Mouse (Mus musculus): ENCODE measurements at regions not wholly inside any gene's neighbourhood (a gene's known extent, or its start where the extent isn't known, plus 50 kb on each side); places are given as distances from the start of the nearest gene placed in this dataset.

DNA sequence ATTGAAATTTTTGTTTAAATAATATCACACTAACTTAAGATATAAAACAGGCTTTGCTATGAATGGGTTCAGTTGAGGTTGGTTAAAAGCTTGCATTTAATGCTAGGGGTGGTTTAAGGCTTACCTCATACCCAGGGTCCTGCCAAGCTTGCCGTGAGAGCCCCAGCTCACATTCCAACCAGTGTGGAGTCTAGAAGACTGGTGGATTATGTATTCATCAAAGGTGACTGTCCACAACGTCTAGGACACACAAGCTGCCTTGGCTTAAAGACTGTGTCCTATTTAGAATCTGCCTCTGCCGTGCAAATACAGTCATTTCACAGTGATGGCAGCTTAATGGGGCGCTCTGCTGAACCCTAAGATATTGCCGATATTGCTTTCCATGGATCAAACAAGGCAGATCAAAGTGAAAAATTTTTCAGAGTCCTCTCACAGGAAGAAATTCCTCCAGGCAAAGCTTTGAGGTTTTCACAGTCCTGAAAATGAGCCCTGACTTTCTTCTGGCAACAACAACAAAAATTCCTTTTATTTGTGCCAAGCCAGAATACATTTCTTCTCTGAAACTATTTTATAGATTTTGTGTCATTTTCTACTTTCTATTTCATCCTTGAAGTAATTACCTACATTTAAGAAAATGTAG is 108.4 kb downstream of the Wdr11 start:
- H3K9ac ChIP-seq (replicated peaks), result no peak overlapping the region
- no peaks in the 10 kb centered on the region for H3K9me3 ChIP-seq (ENCODE audit: control insufficient read depth, low read length)
- DNase-seq (ENCODE audit: low read depth in 3 of 3, low spot score in 3 of 3) (no peak), ATAC-seq (ENCODE audit: insufficient read depth) (no peak)
- H3K4me3 ChIP-seq (ENCODE audit: insufficient read depth in 1 of 2, low read depth in 2 of 2, low read length in 2 of 2), result no peak overlapping the region
- H3K4me2 ChIP-seq (ENCODE audit: low read depth), result no peak overlapping the region
- no peak overlapping the region for H3K27ac ChIP-seq
- no peaks in the 10 kb centered on the region for H3K36me3 ChIP-seq (replicated peaks; ENCODE audit: control insufficient read depth, insufficient read depth, low read depth)
- H3K4me1 ChIP-seq (replicated peaks; ENCODE audit: control insufficient read depth in 2 of 2, insufficient read depth in 2 of 2, low read length in 1 of 2), result no peaks in the 10 kb centered on the region
- TF ChIP-seq CTCF (IDR thresholded peaks at IDR 0.05; ENCODE audit: low read depth) (no peak), EP300 (IDR thresholded peaks at IDR 0.05; ENCODE audit: low read depth) (no peak)
- 61% methylated on average over 5 of the region's 5 CpGs for WGBS (ENCODE audit: insufficient replicate concordance)
- no peaks in the 10 kb centered on the region for H3K27me3 ChIP-seq (ENCODE audit: control insufficient read depth, insufficient read depth, low read length)

DNA sequence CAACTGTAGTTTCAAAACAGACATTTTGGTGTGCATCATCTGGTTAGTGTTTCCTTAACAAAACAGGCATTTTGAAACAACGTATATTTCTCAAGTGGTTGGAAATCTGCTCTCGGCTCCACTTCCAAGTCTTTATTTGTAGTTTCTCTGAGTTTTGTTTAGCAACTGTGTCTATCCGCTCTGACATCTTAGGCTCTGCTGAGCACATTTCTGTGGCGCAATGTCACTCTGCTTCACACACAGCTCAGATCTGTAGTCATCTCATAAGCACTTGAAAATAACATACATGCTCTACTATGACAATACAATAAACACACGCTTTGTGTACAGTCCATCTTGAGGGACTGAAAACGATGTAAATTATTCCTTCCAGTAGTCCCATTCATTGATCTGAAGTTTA is 135.9 kb downstream of the Wdr11 start:
- Histone ChIP-seq H3K27me3 (ENCODE audit: control insufficient read depth, insufficient read depth, low read length) (no peaks in the 10 kb centered on the region), H3K27ac (no peak overlapping the region), H3K9ac (replicated peaks) (no peak overlapping the region), H3K4me2 (ENCODE audit: low read depth) (no peak overlapping the region), H3K4me1 (replicated peaks; ENCODE audit: control insufficient read depth in 2 of 2, insufficient read depth in 2 of 2, low read length in 1 of 2) (no peaks in the 10 kb centered on the region), H3K36me3 (replicated peaks; ENCODE audit: control insufficient read depth, insufficient read depth, low read depth) (no peaks in the 10 kb centered on the region), H3K9me3 (ENCODE audit: control insufficient read depth, low read length) (no peaks in the 10 kb centered on the region), H3K4me3 (ENCODE audit: insufficient read depth in 1 of 2, low read depth in 2 of 2, low read length in 2 of 2) (no peak overlapping the region)
- 64% methylated on average over 6 of the region's 6 CpGs for WGBS (ENCODE audit: insufficient replicate concordance)
- ATAC-seq (ENCODE audit: insufficient read depth) (no peak), DNase-seq (ENCODE audit: low read depth in 3 of 3, low spot score in 3 of 3) (no peak)
- TF ChIP-seq CTCF (IDR thresholded peaks at IDR 0.05; ENCODE audit: low read depth) (no peak), EP300 (IDR thresholded peaks at IDR 0.05; ENCODE audit: low read depth) (no peak)

DNA sequence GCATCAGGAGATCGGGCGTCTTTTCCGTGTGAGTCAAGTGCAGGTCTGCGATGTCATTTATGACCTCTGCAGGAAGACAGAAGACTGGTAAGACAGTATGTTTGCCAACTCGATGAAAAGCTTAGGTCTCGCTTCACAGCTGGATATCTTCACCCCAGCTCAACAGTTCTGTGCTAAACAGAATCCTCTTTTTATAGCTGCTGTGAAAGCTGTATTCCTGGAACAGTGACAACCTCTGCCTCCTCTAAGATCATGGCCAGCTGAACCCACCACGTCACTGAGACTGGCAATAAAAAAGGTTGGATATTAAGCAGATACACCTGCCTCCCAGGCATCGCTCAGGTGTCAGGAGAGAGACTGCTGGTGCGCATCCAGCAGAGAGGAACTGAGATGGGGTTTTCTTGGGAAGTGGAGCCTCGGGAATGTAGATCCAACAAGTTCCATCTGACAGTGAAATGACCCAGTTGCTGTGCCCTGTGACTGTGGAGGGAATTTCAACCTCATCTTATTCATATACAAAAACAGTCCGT is 138.1 kb downstream of the Wdr11 start:
- WGBS (ENCODE audit: insufficient replicate concordance), result 53% methylated on average over 11 of the region's 11 CpGs
- Histone ChIP-seq H3K36me3 (replicated peaks; ENCODE audit: control insufficient read depth, insufficient read depth, low read depth) (no peaks in the 10 kb centered on the region), H3K27me3 (ENCODE audit: control insufficient read depth, insufficient read depth, low read length) (no peaks in the 10 kb centered on the region), H3K9ac (replicated peaks) (no peak overlapping the region), H3K4me3 (ENCODE audit: insufficient read depth in 1 of 2, low read depth in 2 of 2, low read length in 2 of 2) (no peak overlapping the region), H3K4me2 (ENCODE audit: low read depth) (no peak overlapping the region), H3K27ac (no peak overlapping the region), H3K4me1 (replicated peaks; ENCODE audit: control insufficient read depth in 2 of 2, insufficient read depth in 2 of 2, low read length in 1 of 2) (no peaks in the 10 kb centered on the region), H3K9me3 (ENCODE audit: control insufficient read depth, low read length) (no peaks in the 10 kb centered on the region)
- no peak for ATAC-seq (ENCODE audit: insufficient read depth)
- TF ChIP-seq EP300 (IDR thresholded peaks at IDR 0.05; ENCODE audit: low read depth), result no peak
- TF ChIP-seq CTCF (IDR thresholded peaks at IDR 0.05; ENCODE audit: low read depth), result no peak
- no peak for DNase-seq (ENCODE audit: low read depth in 3 of 3, low spot score in 3 of 3)

DNA sequence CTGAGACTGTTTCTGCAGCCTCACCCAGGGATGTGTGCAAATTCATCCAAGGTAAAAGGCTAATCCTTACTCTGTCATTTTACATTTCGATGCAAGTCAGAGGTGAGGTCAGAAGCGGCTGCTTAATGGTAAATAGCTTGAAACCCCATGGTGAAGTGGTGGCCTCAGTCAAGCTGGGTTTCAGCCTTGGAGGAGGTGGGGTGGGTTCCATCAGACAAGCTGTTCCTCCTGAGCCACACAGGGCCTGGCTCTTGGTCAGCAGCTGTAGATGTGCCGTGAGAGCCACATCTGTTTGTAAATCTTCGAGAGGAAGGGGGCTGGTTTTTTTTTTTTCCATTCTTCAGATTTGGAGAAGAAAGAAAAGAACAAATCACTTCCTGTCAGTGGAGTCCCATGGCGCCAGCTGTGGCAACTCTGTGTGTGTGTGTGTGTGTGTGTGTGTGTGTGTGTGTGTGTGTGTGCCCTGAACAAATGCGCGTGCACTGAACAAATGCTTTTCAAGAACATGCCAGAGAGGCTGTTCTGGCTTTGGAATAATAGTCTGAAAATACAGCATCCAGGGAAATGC is 139.2 kb downstream of the Wdr11 start:
- no peak for TF ChIP-seq EP300 (IDR thresholded peaks at IDR 0.05; ENCODE audit: low read depth)
- TF ChIP-seq CTCF (IDR thresholded peaks at IDR 0.05; ENCODE audit: low read depth), result no peak
- 46% methylated on average over 7 of the region's 7 CpGs for WGBS (ENCODE audit: insufficient replicate concordance)
- Histone ChIP-seq H3K36me3 (replicated peaks; ENCODE audit: control insufficient read depth, insufficient read depth, low read depth) (no peaks in the 10 kb centered on the region), H3K9ac (replicated peaks) (no peak overlapping the region), H3K27ac (no peak overlapping the region), H3K4me1 (replicated peaks; ENCODE audit: control insufficient read depth in 2 of 2, insufficient read depth in 2 of 2, low read length in 1 of 2) (no peaks in the 10 kb centered on the region), H3K27me3 (ENCODE audit: control insufficient read depth, insufficient read depth, low read length) (no peaks in the 10 kb centered on the region), H3K9me3 (ENCODE audit: control insufficient read depth, low read length) (no peaks in the 10 kb centered on the region), H3K4me3 (ENCODE audit: insufficient read depth in 1 of 2, low read depth in 2 of 2, low read length in 2 of 2) (no peak overlapping the region), H3K4me2 (ENCODE audit: low read depth) (no peak overlapping the region)
- DNase-seq (ENCODE audit: low read depth in 3 of 3, low spot score in 3 of 3) (no peak), ATAC-seq (ENCODE audit: insufficient read depth) (no peak)

DNA sequence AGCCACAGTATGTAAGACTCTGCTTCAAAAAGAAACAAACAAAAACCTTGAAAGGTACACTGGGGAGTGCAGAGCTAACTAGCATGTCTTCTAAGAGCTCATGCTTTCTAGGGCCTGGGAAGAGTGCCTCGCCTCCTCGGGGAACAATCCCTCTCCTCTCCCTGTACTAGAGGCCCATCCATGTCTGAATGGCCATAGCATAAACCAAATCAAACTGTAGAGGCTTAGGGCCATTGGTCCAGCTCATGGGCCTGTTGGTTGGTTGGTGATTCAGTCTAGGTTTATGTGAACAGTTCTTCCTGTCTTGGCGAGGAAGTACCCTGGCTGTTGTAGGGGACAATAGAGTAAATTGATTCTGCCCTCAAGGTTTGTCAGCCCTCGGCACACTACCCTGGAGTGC is 151.0 kb downstream of the Wdr11 start:
- DNase-seq (ENCODE audit: low read depth in 3 of 3, low spot score in 3 of 3) (no peak), ATAC-seq (ENCODE audit: insufficient read depth) (no peak)
- H3K36me3 ChIP-seq (replicated peaks; ENCODE audit: control insufficient read depth, insufficient read depth, low read depth), result no peaks in the 10 kb centered on the region
- WGBS (ENCODE audit: insufficient replicate concordance), result 67% methylated on average over 4 of the region's 4 CpGs
- no peaks in the 10 kb centered on the region for H3K9me3 ChIP-seq (ENCODE audit: control insufficient read depth, low read length)
- no peak overlapping the region for H3K4me3 ChIP-seq (ENCODE audit: insufficient read depth in 1 of 2, low read depth in 2 of 2, low read length in 2 of 2)
- H3K4me1 ChIP-seq (replicated peaks; ENCODE audit: control insufficient read depth in 2 of 2, insufficient read depth in 2 of 2, low read length in 1 of 2), result no peaks in the 10 kb centered on the region
- H3K27ac ChIP-seq, result no peak overlapping the region
- TF ChIP-seq EP300 (IDR thresholded peaks at IDR 0.05; ENCODE audit: low read depth) (no peak), CTCF (IDR thresholded peaks at IDR 0.05; ENCODE audit: low read depth) (no peak)
- no peak overlapping the region for H3K4me2 ChIP-seq (ENCODE audit: low read depth)
- no peaks in the 10 kb centered on the region for H3K27me3 ChIP-seq (ENCODE audit: control insufficient read depth, insufficient read depth, low read length)
- no peak overlapping the region for H3K9ac ChIP-seq (replicated peaks)
